Mouse (Mus musculus): ENCODE results near the gene Lcat.
"Not testable (repeated sequence)": the region's sequence is repeated elsewhere in the genome, so short reads cannot be mapped to it uniquely, and the experiment has no call there.

Lcat gene

GRCm38 (mm10) chr8:105943321-105943739 is at the start of gene Lcat:
Gene Lcat (minus strand): TSS chr8:105943382.
- no peak for DNase-seq (ENCODE audit: low spot score in 2 of 2)

- no peak for DNase-seq (ENCODE audit: low spot score in 2 of 2)
Observed at GRCm38 (mm10) chr8:105992499-105992898, 49.3 kb upstream of the Lcat start.

GRCm38 (mm10) chr8:105991546-105991945 is 48.4 kb upstream of the Lcat start:
- no peak for DNase-seq (ENCODE audit: low spot score in 2 of 2)

GRCm38 (mm10) chr8:105990856-105991387 is 47.7 kb upstream of the Lcat start, which contains the start of gene Dus2:
Gene Dus2 (plus strand): TSS chr8:105991337.
- DNase-seq (ENCODE audit: low spot score in 2 of 2): peak in 1 of 2 experiments; percentile 65

GRCm38 (mm10) chr8:105988546-105988945 is 45.4 kb upstream of the Lcat start:
- no peak for DNase-seq (ENCODE audit: low spot score in 2 of 2)

- not testable (repeated sequence) for DNase-seq (ENCODE audit: low spot score in 2 of 2)
Observed at GRCm38 (mm10) chr8:105983406-105983805, 40.2 kb upstream of the Lcat start.

GRCm38 (mm10) chr8:105981146-105981545 is 38.0 kb upstream of the Lcat start:
- no peak for DNase-seq (ENCODE audit: low spot score in 2 of 2)

- DNase-seq (ENCODE audit: low spot score in 2 of 2): no peak
Observed at GRCm38 (mm10) chr8:105979325-105979724, 36.1 kb upstream of the Lcat start, which contains the start of gene Dpep3. Gene Dpep3 (minus strand): TSS chr8:105979429.

GRCm38 (mm10) chr8:105975363-105975762 is 32.2 kb upstream of the Lcat start:
- DNase-seq (ENCODE audit: low spot score in 2 of 2): no peak

- no peak for DNase-seq (ENCODE audit: low spot score in 2 of 2)
Observed at GRCm38 (mm10) chr8:105971019-105971720, 28.0 kb upstream of the Lcat start.

- no peak for DNase-seq (ENCODE audit: low spot score in 2 of 2)
Observed at GRCm38 (mm10) chr8:105969367-105969766, 26.2 kb upstream of the Lcat start.

- DNase-seq (ENCODE audit: low spot score in 2 of 2): no peak
Observed at GRCm38 (mm10) chr8:105966692-105967311, 23.6 kb upstream of the Lcat start.

- DNase-seq (ENCODE audit: low spot score in 2 of 2): peak in 1 of 2 experiments; percentile 56
Observed at GRCm38 (mm10) chr8:105965905-105966341, 22.7 kb upstream of the Lcat start, which contains the start of gene Slc12a4. Gene Slc12a4 (minus strand): TSS chr8:105966097.

GRCm38 (mm10) chr8:105965266-105965904 is 22.2 kb upstream of the Lcat start:
- no peak for DNase-seq (ENCODE audit: low spot score in 2 of 2)

- no peak for DNase-seq (ENCODE audit: low spot score in 2 of 2)
Observed at GRCm38 (mm10) chr8:105964506-105965265, 21.5 kb upstream of the Lcat start.

- DNase-seq (ENCODE audit: low spot score in 2 of 2): no peak
Observed at GRCm38 (mm10) chr8:105961536-105961935, 18.4 kb upstream of the Lcat start.

GRCm38 (mm10) chr8:105961101-105961500 is 17.9 kb upstream of the Lcat start:
- DNase-seq (ENCODE audit: low spot score in 2 of 2): no peak

GRCm38 (mm10) chr8:105959350-105959749 is 16.2 kb upstream of the Lcat start:
- DNase-seq (ENCODE audit: low spot score in 2 of 2): no peak

- DNase-seq (ENCODE audit: low spot score in 2 of 2): no peak
Observed at GRCm38 (mm10) chr8:105957813-105958212, 14.6 kb upstream of the Lcat start.

- DNase-seq (ENCODE audit: low spot score in 2 of 2): no peak
Observed at GRCm38 (mm10) chr8:105956556-105956955, 13.4 kb upstream of the Lcat start.

GRCm38 (mm10) chr8:105951057-105951659 is 8.0 kb upstream of the Lcat start:
- DNase-seq (ENCODE audit: low spot score in 2 of 2): peak in 1 of 2 experiments; percentile 56
